Mouse (Mus musculus) lung, postnatal 0 days (tissue): Measurements from ENCODE around the gene Plcb1. TPM values are rescaled to one million over a fixed set of nuclear protein-coding genes. Genes with fewer than 3 reads are reported as not detected.

Source experiments
- ATAC-seq: fragments of 200-750 bp; cut with Nextera tagmentation; 2 replicates; pipeline ENCODE4 v1.8.0; 2017; ENCODE audit warnings: moderate library complexity
- DNase-seq: peaks from one replicate; pipeline ENCODE4 v3.0.0-alpha.2; 2016; ENCODE audit warnings: low spot score
- H3K27ac ChIP-seq: fragments of 300-500 bp; sonication (generic); 2 replicates; pipeline ENCODE4 v1.5.1; 2014; ENCODE audit warnings: antibody characterized with exemption, mild to moderate bottlenecking, low read length, mixed read lengths
- H3K27me3 ChIP-seq: fragments of 300-500 bp; sonication (generic); replicated peaks from 2 replicates; pipeline ENCODE4 v1.6.1; 2014; ENCODE audit warnings: low read length, mixed read lengths; ENCODE audit not compliant: insufficient read depth
- H3K36me3 ChIP-seq: fragments of 300-500 bp; sonication (generic); 2 replicates; pipeline ENCODE4 v1.6.1; 2014; ENCODE audit warnings: low read length, mixed read lengths; ENCODE audit not compliant: insufficient read depth
- H3K4me1 ChIP-seq: fragments of 300-500 bp; sonication (generic); 2 replicates; pipeline ENCODE4 v1.6.1; 2014; ENCODE audit warnings: antibody characterized with exemption, low read depth, low read length, mixed read lengths; ENCODE audit not compliant: insufficient read depth
- H3K4me2 ChIP-seq: fragments of 300-500 bp; sonication (generic); replicated peaks from 2 replicates; pipeline ENCODE4 v1.6.1; 2014; ENCODE audit warnings: low read depth, mild to moderate bottlenecking, low read length, moderate library complexity, mixed read lengths
- H3K4me3 ChIP-seq: fragments of 300-500 bp; sonication (generic); 2 replicates; pipeline ENCODE4 v1.5.1; 2014; ENCODE audit warnings: low read depth, low read length
- H3K9ac ChIP-seq: fragments of 300-500 bp; sonication (generic); replicated peaks from 2 replicates; pipeline ENCODE4 v1.6.1; 2014; ENCODE audit warnings: low read depth, mild to moderate bottlenecking
- H3K9me3 ChIP-seq: fragments of 300-500 bp; sonication (generic); 2 replicates; pipeline ENCODE4 v1.6.1; 2016; ENCODE audit warnings: low read length, mixed read lengths
- CTCF ChIP-seq: IDR thresholded peaks from 2 replicates; pipeline ENCODE4 v1.5.1; 2016; ENCODE audit warnings: antibody characterized with exemption, mild to moderate bottlenecking
- EP300 ChIP-seq: IDR thresholded peaks from 2 replicates; pipeline ENCODE4 v1.6.1; 2016; ENCODE audit warnings: antibody characterized with exemption, mild to moderate bottlenecking, control low read depth
- WGBS: fragments of 180-500 bp; shearing (Covaris S2); extraction: QIAGEN DNeasy Blood & Tissue Kit; methylation state at CpG from one replicate; pipeline ENCODE4 v1.1.7; 2014; 5-methylcytosine and 5-hydroxymethylcytosine counted together
- polyA plus RNA-seq: library from polyadenylated mRNA; unstranded; fragments of >200 nt; fragmentation: Nextera tagmentation; extraction: Ambion mirVana; gene quantifications from 2 replicates; pipeline ENCODE4 v1.2.1, GENCODE M21; 2015

Gene Plcb1
- polyA plus RNA-seq, 1 experiment from 2014 or later = 8.7 TPM

DNA sequence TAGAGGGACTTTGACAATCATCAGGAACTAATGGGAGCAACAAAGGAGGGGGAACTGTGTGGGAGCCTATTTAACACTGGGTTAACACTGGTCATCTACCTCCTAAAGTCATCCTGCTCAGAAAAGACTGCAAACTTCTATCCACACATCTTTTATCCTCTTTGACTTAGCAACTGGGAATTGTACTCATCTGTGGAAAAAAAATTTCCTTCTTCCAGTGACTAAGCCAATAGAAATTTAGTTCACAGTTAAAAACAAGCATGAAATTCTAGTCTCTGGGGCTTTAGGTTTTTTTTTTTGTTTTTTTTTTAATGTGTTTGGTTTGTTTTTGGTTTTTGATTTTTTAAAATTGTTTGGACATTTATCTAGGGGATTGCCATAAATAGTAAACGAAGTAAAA lies 595.5 kb downstream of the Plcb1 start:
- H3K9ac ChIP-seq = no peak overlapping the region
- no peak for ATAC-seq
- H3K4me1 ChIP-seq = no peaks in the 10 kb centered on the region
- no peak for DNase-seq
- H3K36me3 ChIP-seq = no peaks in the 10 kb centered on the region
- WGBS = 74% methylated on average over 1 of the region's 1 CpGs
- H3K27ac ChIP-seq = no peak overlapping the region
- no peak for TF ChIP-seq EP300
- TF ChIP-seq CTCF = no peak
- H3K9me3 ChIP-seq = no peaks in the 10 kb centered on the region
- no peak overlapping the region for H3K4me3 ChIP-seq
- no peaks in the 10 kb centered on the region for H3K27me3 ChIP-seq
- no peak overlapping the region for H3K4me2 ChIP-seq

DNA sequence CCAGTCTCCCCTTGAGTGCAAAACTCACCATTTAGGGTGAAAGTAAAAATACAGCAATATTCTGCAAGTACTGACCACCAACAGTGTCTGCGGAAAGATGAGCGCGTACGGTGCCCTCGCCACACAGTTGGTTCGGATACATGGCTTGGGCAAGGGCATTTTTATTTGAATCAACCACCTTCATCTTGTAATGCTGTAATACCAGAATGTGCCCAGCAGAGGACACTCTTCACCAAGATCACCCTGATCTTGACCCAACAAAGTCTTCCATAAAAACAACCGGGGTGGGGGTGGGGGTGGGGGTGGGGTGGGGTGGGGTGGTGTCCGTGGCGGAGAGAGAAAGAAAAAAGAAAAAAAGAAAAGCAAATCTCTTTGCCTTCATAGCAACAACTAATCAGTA lies 602.1 kb downstream of the Plcb1 start:
- TF ChIP-seq CTCF (peak; percentile 75), EP300 (no peak)

DNA sequence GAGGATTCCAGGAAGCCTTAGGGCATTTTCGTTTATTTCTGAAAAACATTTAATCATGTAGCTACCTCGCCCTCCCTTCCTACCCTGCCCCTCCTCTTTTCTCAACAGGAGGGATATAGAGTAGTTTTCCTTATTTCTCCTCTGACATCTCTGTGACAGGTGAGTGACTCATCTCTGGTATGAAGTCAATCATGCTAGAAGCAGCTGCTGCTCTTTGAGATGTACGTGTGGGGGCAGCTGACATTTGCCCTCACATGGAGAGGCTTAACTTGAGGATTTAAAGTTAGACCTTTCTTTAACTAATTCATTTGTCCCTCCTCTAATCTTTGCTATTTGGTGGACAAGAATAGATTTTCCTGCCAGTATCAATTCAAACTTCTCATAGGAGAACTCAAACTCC lies 608.8 kb downstream of the Plcb1 start:
- ATAC-seq = no peak
- Histone ChIP-seq H3K4me2 (no peak overlapping the region), H3K4me3 (no peak overlapping the region), H3K36me3 (no peaks in the 10 kb centered on the region), H3K27ac (no peak overlapping the region), H3K9ac (no peak overlapping the region), H3K27me3 (no peaks in the 10 kb centered on the region), H3K4me1 (no peaks in the 10 kb centered on the region), H3K9me3 (no peaks in the 10 kb centered on the region)
- TF ChIP-seq CTCF (no peak), EP300 (no peak)
- no peak for DNase-seq
- 75% methylated on average over 3 of the region's 3 CpGs for WGBS

More for the DNA sequence above, 602.1 kb downstream of the Plcb1 start:
- Histone ChIP-seq H3K9me3 (no peaks in the 10 kb centered on the region), H3K36me3 (no peaks in the 10 kb centered on the region), H3K4me1 (no peaks in the 10 kb centered on the region), H3K4me3 (no peak overlapping the region), H3K27ac (no peak overlapping the region), H3K9ac (no peak overlapping the region), H3K27me3 (no peaks in the 10 kb centered on the region), H3K4me2 (no peak overlapping the region)
- 73% methylated on average over 7 of the region's 9 CpGs for WGBS
- DNase-seq (peak; percentile 27), ATAC-seq (no peak; the same call in 1 of the 2 replicates)

DNA sequence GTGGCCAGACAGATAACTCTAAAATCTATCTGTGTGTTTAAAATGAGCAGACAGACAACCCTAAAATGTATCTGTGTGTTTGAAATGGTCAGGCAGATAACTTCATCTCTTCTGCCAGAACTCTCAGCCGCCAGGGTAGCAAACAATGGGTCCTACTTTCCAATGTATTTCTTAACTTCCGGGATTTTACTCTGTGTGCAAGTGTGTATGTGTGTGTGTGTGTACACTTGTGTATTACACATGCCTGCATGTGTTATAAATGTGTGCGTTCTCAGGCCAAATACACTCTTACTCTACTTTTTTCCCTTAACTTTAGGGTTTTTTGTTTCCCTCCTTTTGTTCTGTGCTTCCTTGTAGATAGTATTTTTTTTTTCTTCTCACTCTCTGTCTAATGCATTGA lies 610.5 kb downstream of the Plcb1 start:
- no peak overlapping the region for H3K9ac ChIP-seq
- TF ChIP-seq EP300 (no peak), CTCF (no peak)
- no peak overlapping the region for H3K4me2 ChIP-seq
- DNase-seq (no peak), ATAC-seq (no peak)
- no peaks in the 10 kb centered on the region for H3K4me1 ChIP-seq
- H3K4me3 ChIP-seq = no peak overlapping the region
- no peaks in the 10 kb centered on the region for H3K27me3 ChIP-seq
- 50% methylated on average over 3 of the region's 3 CpGs for WGBS
- H3K27ac ChIP-seq = no peak overlapping the region
- H3K9me3 ChIP-seq = no peaks in the 10 kb centered on the region
- no peaks in the 10 kb centered on the region for H3K36me3 ChIP-seq

DNA sequence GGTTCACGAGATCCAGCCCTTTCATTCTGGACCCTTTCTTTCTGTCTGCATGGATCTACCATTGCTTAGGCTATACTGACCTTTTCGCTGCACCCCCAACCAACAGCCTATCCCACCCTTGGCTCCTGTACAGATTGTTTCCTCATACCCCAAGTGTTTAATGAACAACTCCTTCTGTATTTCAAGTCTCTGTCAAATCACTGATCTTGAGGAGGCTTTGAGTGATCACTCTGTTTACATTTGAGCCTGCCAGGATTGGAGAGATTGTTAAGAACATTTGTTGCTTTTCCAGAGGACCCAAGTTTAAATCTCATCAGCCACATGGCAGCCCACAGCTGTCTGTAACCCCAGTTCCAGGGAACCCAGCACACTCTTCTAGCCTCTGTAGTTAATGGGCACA lies 612.1 kb downstream of the Plcb1 start:
- Histone ChIP-seq H3K27me3 (no peaks in the 10 kb centered on the region), H3K27ac (no peak overlapping the region), H3K4me3 (no peak overlapping the region), H3K4me2 (no peak overlapping the region), H3K4me1 (no peaks in the 10 kb centered on the region), H3K36me3 (no peaks in the 10 kb centered on the region), H3K9ac (no peak overlapping the region), H3K9me3 (no peaks in the 10 kb centered on the region)
- peak; percentile 76 for DNase-seq
- TF ChIP-seq CTCF = no peak
- TF ChIP-seq EP300 = 0 out of 2 replicates have a peak, but pooled peaks have one; percentile 62
- peak; percentile 88 for ATAC-seq
- WGBS = 57% methylated on average over 2 of the region's 2 CpGs

DNA sequence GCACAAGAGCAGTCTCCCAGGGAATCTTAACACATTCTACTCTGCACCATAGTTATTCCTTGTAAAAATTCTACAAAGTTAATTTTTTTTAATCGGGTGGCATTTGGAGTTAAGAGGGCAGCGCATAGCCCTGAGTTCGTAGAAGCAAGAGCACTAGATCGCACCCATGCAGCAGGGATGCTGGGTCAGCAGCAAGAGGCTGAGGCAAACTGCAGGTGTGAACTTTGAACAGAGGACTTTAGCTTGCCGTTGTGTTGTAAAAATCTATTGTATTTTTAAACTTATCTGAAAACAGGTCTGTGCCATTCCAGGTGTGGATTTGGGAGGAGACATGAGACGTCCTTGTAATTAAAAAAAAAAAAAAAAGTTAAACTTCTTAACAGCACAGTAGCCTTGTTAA lies 613.9 kb downstream of the Plcb1 start:
- Histone ChIP-seq H3K9ac (no peak overlapping the region), H3K9me3 (no peaks in the 10 kb centered on the region), H3K27me3 (no peaks in the 10 kb centered on the region), H3K36me3 (no peaks in the 10 kb centered on the region), H3K4me2 (no peak overlapping the region), H3K4me1 (no peaks in the 10 kb centered on the region), H3K4me3 (no peak overlapping the region), H3K27ac (no peak overlapping the region)
- WGBS = 90% methylated on average over 6 of the region's 6 CpGs
- TF ChIP-seq CTCF = no peak
- TF ChIP-seq EP300 = no peak
- ATAC-seq (no peak), DNase-seq (no peak)

DNA sequence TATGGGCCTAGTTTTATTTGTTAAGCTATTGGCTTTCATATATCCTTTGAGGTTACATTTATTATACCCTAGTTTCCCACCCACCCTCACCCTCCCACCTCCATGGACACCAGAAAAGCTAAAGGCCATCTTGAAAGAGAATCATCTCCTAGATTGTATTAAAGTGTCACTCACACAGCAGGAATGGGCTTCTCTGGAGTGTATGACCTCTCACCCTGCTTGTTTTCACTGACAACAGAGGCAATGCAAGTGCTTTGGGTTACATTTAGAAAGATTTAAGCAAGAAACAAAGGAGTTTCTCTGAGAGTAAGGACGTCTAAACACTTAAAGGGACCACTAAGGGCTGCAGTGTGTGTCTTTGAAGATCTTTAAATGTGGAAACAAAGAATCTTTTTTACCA lies 617.0 kb downstream of the Plcb1 start:
- WGBS = 62% methylated on average over 1 of the region's 1 CpGs
- no peaks in the 10 kb centered on the region for H3K9me3 ChIP-seq
- H3K4me2 ChIP-seq = no peak overlapping the region
- H3K27ac ChIP-seq = no peak overlapping the region
- DNase-seq = no peak
- H3K4me1 ChIP-seq = no peaks in the 10 kb centered on the region
- H3K9ac ChIP-seq = no peak overlapping the region
- TF ChIP-seq CTCF = no peak
- no peak for TF ChIP-seq EP300
- no peaks in the 10 kb centered on the region for H3K36me3 ChIP-seq
- H3K4me3 ChIP-seq = no peak overlapping the region
- ATAC-seq = no peak
- no peaks in the 10 kb centered on the region for H3K27me3 ChIP-seq
